Mouse (Mus musculus): ENCODE measurements around the gene Csrnp1. TPM values are rescaled to one million over a fixed set of nuclear protein-coding genes. Genes with fewer than 3 reads are reported as not detected.
"Not testable (repeated sequence)": the region's sequence is repeated elsewhere in the genome, so short reads cannot be mapped to it uniquely, and the experiment has no call there.

The Csrnp1 gene
- polyA plus RNA-seq, 1 experiment from 2014 or later, result 9.4 TPM

DNA sequence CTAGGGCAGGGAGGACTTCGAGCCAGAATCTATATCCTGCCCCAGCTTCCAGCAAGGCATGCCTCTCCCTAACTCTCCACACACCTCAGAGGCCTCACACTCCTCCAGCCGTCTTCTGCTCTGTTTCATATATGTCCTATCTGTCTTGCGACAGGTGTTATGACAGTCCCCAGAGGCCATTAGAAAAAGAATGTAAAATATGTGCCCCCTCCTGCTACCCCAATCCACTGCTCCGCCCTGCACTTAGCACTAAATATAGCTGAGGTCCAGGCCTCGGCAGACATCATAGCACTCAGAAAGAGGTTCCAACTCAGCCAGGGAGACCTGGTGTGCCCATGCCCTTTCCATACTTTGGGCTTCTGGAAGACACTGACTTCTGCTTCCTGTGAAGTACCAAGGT is 36.7 kb upstream of the Csrnp1 start:
- 22% methylated on average over 5 of the region's 5 CpGs for WGBS

DNA sequence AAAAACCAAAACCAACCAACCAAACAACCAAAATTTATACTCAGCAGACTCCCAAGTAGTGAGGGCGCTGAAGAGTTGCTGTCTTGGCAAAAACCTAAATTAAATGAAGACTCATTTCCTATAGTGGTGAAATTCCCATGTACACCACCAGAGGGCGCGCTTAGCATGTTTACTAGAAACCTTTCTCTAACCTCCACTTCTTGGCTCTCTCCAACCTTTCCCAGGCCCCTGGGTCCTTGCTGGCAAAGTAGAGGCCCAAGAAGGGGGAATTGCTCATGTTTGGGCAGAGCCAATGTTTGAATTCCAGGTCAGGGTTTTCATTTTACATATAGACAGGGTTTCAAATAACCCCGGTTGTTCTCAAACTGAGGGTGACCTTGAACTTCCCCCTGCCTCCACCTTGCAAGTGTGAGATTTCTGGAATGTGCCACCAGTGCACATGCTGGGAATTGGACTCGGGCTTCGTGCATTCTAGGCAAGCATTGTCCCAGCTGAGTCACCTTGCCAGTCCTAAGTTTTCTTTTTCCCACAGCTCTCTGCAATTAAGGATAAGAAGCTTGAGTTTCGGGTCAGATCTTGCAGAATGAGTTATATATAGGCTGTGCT is 35.9 kb upstream of the Csrnp1 start:
- no peak for ATAC-seq (replicated peaks; ENCODE audit: extremely low read depth, insufficient read depth, low FRiP score)
- peak overlapping the region; percentile 71 for H3K9ac ChIP-seq (ENCODE audit: low read length)
- 19% methylated on average over 7 of the region's 7 CpGs for WGBS
- H3K27ac ChIP-seq (ENCODE audit: low read length), result peak overlapping the region; percentile 99
- peak overlapping the region; percentile 71 for H3K4me2 ChIP-seq (ENCODE audit: low read depth, low read length)
- H3K4me3 ChIP-seq (ENCODE audit: low read length), result peak overlapping the region; percentile 69
- peaks cover 36% of the 10 kb centered on the region for H3K4me1 ChIP-seq (ENCODE audit: control insufficient read depth, insufficient read depth, low read length)
- no peaks in the 10 kb centered on the region for H3K27me3 ChIP-seq (ENCODE audit: control insufficient read depth, insufficient read depth, low read length)
- H3K9me3 ChIP-seq (replicated peaks; ENCODE audit: control insufficient read depth, low read length), result no peaks in the 10 kb centered on the region
- peaks cover 18% of the 10 kb centered on the region for H3K36me3 ChIP-seq (ENCODE audit: control insufficient read depth, insufficient read depth)

More for the DNA sequence above, 36.7 kb upstream of the Csrnp1 start:
- Histone ChIP-seq H3K4me1 (ENCODE audit: control insufficient read depth, insufficient read depth, low read length) (peaks cover 40% of the 10 kb centered on the region), H3K4me2 (ENCODE audit: low read depth, low read length) (peak overlapping the region; percentile 71), H3K9ac (ENCODE audit: low read length) (peak overlapping the region; percentile 88), H3K27ac (ENCODE audit: low read length) (peak overlapping the region; percentile 99), H3K36me3 (ENCODE audit: control insufficient read depth, insufficient read depth) (peaks cover 14% of the 10 kb centered on the region), H3K27me3 (ENCODE audit: control insufficient read depth, insufficient read depth, low read length) (no peaks in the 10 kb centered on the region), H3K9me3 (replicated peaks; ENCODE audit: control insufficient read depth, low read length) (no peaks in the 10 kb centered on the region), H3K4me3 (ENCODE audit: low read length) (peak overlapping the region; percentile 69)
- peak; percentile 71 for ATAC-seq (replicated peaks; ENCODE audit: extremely low read depth, insufficient read depth, low FRiP score)

DNA sequence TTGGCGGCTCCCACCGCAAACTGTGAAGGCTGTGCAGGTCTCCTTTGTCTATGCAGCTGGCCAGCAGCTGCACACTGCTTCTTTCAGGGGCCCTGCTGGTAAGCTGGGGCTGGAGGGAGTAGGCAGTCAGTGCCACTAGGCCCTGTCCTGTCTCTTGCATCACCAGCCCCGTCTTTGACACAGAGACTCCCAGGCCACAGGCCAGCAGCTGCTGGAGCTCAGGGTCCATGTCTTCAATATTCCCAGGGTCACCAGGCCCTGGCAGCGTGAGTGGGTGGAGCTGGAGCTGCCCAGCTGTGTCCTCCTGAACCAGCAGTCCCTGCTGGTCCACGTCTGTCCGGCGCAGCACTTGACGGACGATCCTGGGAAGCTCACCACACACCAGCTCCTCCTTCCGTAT is 32.5 kb upstream of the Csrnp1 start:
- WGBS, result 58% methylated on average over 10 of the region's 10 CpGs
- H3K4me2 ChIP-seq (ENCODE audit: low read depth, low read length), result no peak overlapping the region
- ATAC-seq (replicated peaks; ENCODE audit: extremely low read depth, insufficient read depth, low FRiP score), result no peak
- peaks cover 35% of the 10 kb centered on the region for H3K36me3 ChIP-seq (ENCODE audit: control insufficient read depth, insufficient read depth)
- H3K9me3 ChIP-seq (replicated peaks; ENCODE audit: control insufficient read depth, low read length), result no peaks in the 10 kb centered on the region
- H3K27ac ChIP-seq (ENCODE audit: low read length), result no peak overlapping the region
- no peaks in the 10 kb centered on the region for H3K27me3 ChIP-seq (ENCODE audit: control insufficient read depth, insufficient read depth, low read length)
- H3K4me3 ChIP-seq (ENCODE audit: low read length), result no peak overlapping the region
- peaks cover 33% of the 10 kb centered on the region for H3K4me1 ChIP-seq (ENCODE audit: control insufficient read depth, insufficient read depth, low read length)
- H3K9ac ChIP-seq (ENCODE audit: low read length), result no peak overlapping the region

DNA sequence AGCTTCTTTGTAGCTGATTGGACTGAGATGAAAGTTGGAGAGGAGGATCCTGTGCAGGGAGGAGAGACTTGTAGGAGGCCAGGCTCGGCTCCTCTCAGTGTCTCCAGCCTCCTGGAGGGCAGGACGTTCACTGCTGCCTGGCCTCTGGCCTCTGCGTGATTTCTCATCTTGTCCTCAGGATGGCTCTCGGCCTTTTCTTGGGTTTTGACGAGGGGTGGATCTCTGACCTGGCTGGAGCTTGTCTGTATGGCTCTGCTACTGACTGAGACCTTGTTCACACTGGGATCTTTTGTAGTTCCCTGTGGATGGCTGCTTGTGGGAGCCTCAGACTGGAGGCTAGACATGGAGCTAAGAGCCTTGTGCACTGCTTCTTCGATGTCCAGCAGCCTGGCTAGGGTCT is 30.4 kb upstream of the Csrnp1 start:
- Histone ChIP-seq H3K4me2 (ENCODE audit: low read depth, low read length) (no peak overlapping the region), H3K27me3 (ENCODE audit: control insufficient read depth, insufficient read depth, low read length) (no peaks in the 10 kb centered on the region), H3K36me3 (ENCODE audit: control insufficient read depth, insufficient read depth) (peaks cover 35% of the 10 kb centered on the region), H3K4me1 (ENCODE audit: control insufficient read depth, insufficient read depth, low read length) (peaks cover 36% of the 10 kb centered on the region), H3K9me3 (replicated peaks; ENCODE audit: control insufficient read depth, low read length) (no peaks in the 10 kb centered on the region), H3K27ac (ENCODE audit: low read length) (0 out of 2 replicates have a peak overlapping the region, but pooled peaks have one; percentile 11), H3K9ac (ENCODE audit: low read length) (no peak overlapping the region), H3K4me3 (ENCODE audit: low read length) (no peak overlapping the region)
- no peak for ATAC-seq (replicated peaks; ENCODE audit: extremely low read depth, insufficient read depth, low FRiP score)
- 62% methylated on average over 6 of the region's 6 CpGs for WGBS

DNA sequence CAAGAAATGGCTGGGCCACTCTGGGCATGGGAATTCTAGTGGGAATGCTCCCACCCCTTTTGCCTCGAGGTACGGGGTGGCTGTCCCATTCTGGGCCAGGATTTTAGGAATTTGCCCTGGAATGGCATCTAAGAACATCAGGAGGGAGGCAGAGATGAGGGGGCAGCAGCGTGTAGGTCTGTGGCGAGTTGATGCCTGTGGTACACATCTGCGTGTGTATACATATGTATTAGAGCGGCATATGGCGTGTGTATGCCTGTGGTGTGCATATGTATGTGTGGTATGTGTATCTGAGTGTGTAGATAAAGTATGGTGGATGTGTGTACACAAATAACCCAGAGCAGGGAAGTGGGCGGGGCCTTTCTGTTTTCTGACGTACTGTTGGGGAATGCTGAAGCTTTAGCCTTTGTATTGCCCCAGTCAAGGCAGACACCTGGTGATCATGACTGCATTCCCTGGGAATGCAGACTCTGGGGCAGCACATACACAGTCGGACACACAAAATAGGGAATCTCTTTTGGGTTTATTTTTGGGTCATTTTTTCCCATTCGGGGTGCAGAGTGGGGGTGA is 28.9 kb upstream of the Csrnp1 start:
- peaks cover 28% of the 10 kb centered on the region for H3K4me1 ChIP-seq (ENCODE audit: control insufficient read depth, insufficient read depth, low read length)
- H3K27me3 ChIP-seq (ENCODE audit: control insufficient read depth, insufficient read depth, low read length), result no peaks in the 10 kb centered on the region

DNA sequence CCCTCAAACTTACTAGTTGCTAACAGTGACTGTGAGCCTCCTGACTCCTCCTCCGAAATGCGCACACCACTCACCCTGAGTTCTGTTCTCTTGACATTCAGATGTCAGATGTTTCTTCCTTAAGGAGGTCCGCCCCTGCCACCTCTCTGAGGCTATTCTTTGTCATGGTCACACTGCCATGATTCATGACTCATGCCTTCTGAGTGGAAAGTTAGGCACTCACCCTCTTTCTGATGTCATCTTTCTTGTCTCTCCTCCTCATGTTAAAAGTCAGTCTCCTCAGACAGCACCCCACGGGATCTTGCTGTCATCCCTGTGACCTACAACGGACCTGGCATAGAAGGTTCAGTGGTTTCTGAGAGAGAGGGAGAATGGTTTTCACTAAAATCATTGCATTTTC is 28.3 kb upstream of the Csrnp1 start:
- no peak overlapping the region for H3K4me2 ChIP-seq (ENCODE audit: low read depth, low read length)
- H3K9me3 ChIP-seq (replicated peaks; ENCODE audit: control insufficient read depth, low read length), result no peaks in the 10 kb centered on the region
- H3K4me1 ChIP-seq (ENCODE audit: control insufficient read depth, insufficient read depth, low read length), result peaks cover 25% of the 10 kb centered on the region
- H3K36me3 ChIP-seq (ENCODE audit: control insufficient read depth, insufficient read depth), result peaks cover 25% of the 10 kb centered on the region
- H3K9ac ChIP-seq (ENCODE audit: low read length), result no peak overlapping the region
- H3K4me3 ChIP-seq (ENCODE audit: low read length), result no peak overlapping the region
- H3K27ac ChIP-seq (ENCODE audit: low read length), result peak overlapping the region; percentile 49; the same call in 1 of the 2 replicates
- 73% methylated on average over 5 of the region's 5 CpGs for WGBS
- no peak for ATAC-seq (replicated peaks; ENCODE audit: extremely low read depth, insufficient read depth, low FRiP score)
- no peaks in the 10 kb centered on the region for H3K27me3 ChIP-seq (ENCODE audit: control insufficient read depth, insufficient read depth, low read length)

More for the DNA sequence above, 28.9 kb upstream of the Csrnp1 start:
- H3K4me3 ChIP-seq (ENCODE audit: low read length), result no peak overlapping the region
- no peak overlapping the region for H3K9ac ChIP-seq (ENCODE audit: low read length)
- H3K4me2 ChIP-seq (ENCODE audit: low read depth, low read length), result no peak overlapping the region
- no peak overlapping the region for H3K27ac ChIP-seq (ENCODE audit: low read length)
- H3K36me3 ChIP-seq (ENCODE audit: control insufficient read depth, insufficient read depth), result peaks cover 27% of the 10 kb centered on the region
- 58% methylated on average over 11 of the region's 11 CpGs for WGBS
- ATAC-seq (replicated peaks; ENCODE audit: extremely low read depth, insufficient read depth, low FRiP score), result no peak
- no peaks in the 10 kb centered on the region for H3K9me3 ChIP-seq (replicated peaks; ENCODE audit: control insufficient read depth, low read length)

DNA sequence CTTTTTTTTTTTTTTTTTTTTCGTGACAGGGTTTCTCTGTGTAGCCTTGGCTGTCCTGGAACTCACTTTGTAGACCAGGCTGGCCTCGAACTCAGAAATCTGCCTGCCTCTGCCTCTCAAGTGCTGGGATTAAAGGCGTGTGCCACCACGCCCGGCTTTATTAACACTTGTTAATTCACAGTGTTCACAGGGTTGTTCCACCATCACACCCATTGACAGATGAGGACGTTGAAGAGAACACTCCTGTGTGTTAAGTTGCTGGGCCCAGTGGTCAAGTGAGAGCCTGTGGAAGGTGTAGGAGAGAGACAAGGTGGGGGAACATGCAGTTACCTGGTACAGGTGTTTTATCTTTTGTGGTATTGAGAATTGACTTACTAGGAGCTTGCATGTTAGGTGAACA is 27.7 kb upstream of the Csrnp1 start:
- ATAC-seq (replicated peaks; ENCODE audit: extremely low read depth, insufficient read depth, low FRiP score); H3K27me3 ChIP-seq (ENCODE audit: control insufficient read depth, insufficient read depth, low read length); H3K4me3 ChIP-seq (ENCODE audit: low read length); H3K9me3 ChIP-seq (replicated peaks; ENCODE audit: control insufficient read depth, low read length); H3K4me2 ChIP-seq (ENCODE audit: low read depth, low read length); H3K9ac ChIP-seq (ENCODE audit: low read length): not testable (repeated sequence)
- H3K36me3 ChIP-seq (ENCODE audit: control insufficient read depth, insufficient read depth), result peaks cover 25% of the 10 kb centered on the region
- H3K4me1 ChIP-seq (ENCODE audit: control insufficient read depth, insufficient read depth, low read length), result peaks cover 25% of the 10 kb centered on the region
- 79% methylated on average over 6 of the region's 6 CpGs for WGBS
- H3K27ac ChIP-seq (ENCODE audit: low read length), result peak overlapping the region; percentile 49

DNA sequence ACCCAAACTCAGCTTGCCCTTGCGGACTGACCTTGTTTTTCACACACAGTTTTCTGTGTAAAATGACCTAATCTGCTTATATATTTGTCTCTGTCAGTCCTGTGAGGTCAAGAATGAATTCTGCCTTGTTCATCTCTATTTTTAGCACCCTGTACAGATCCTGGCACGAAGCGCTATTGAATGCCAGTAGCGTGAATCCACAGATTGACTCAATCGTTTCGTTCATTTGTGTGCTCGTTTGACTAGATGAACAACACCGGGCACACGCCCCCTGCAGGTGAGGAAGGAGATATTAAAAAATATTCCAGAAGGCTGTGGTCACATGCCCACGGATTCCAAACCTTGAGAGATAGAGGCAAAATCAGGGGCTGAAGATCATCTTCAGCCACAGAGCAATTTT is 27.1 kb upstream of the Csrnp1 start:
- Histone ChIP-seq H3K27ac (ENCODE audit: low read length) (peak overlapping the region; percentile 96), H3K27me3 (ENCODE audit: control insufficient read depth, insufficient read depth, low read length) (no peaks in the 10 kb centered on the region), H3K9me3 (replicated peaks; ENCODE audit: control insufficient read depth, low read length) (no peaks in the 10 kb centered on the region), H3K4me1 (ENCODE audit: control insufficient read depth, insufficient read depth, low read length) (peaks cover 25% of the 10 kb centered on the region), H3K36me3 (ENCODE audit: control insufficient read depth, insufficient read depth) (peaks cover 24% of the 10 kb centered on the region), H3K9ac (ENCODE audit: low read length) (peak overlapping the region; percentile 54), H3K4me3 (ENCODE audit: low read length) (peak overlapping the region; percentile 48), H3K4me2 (ENCODE audit: low read depth, low read length) (peak overlapping the region; percentile 85)
- peak; percentile 68 for ATAC-seq (replicated peaks; ENCODE audit: extremely low read depth, insufficient read depth, low FRiP score)
- under 1% methylated on average over 10 of the region's 10 CpGs for WGBS

DNA sequence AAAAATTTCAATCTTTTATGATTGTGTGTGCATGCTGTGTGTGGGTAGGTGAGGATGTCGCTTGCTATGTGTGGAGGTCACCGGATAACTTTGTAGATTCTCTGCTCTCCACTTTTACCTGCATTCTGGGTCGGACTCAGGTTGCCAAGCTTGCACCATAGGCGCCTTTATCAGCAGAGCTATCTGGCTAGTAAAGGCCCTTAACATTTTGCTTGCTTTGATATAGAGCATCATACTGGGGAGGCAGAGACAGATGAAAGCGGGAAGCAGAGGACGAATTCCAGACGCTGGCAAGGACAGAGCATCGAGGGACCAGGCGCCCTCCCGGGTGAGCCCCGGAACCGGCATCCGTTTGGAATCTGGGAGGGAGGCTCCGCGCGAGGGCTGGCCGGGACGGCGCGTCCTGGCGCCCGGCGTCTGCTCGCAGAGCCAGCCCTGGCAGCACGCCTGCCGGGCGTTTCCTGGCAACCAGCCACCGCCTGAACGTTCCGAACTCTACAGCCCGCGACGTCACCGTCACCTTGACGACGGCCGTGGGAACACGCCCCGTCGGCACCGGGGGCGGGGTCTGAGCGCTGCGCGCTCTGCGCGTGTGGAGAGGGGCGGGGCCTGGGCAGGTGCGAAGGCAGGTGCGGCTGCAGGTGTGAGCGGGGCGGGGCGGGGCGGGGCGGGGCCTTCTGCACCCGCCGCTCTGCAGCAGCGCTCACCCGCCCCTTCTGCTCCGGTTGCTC is 26.5 kb upstream of the Csrnp1 start:
- no peaks in the 10 kb centered on the region for H3K27me3 ChIP-seq (ENCODE audit: control insufficient read depth, insufficient read depth, low read length)
- H3K9me3 ChIP-seq (replicated peaks; ENCODE audit: control insufficient read depth, low read length), result no peaks in the 10 kb centered on the region
- peaks cover 20% of the 10 kb centered on the region for H3K4me1 ChIP-seq (ENCODE audit: control insufficient read depth, insufficient read depth, low read length)
- peak overlapping the region; percentile 85 for H3K4me2 ChIP-seq (ENCODE audit: low read depth, low read length)
- ATAC-seq (replicated peaks; ENCODE audit: extremely low read depth, insufficient read depth, low FRiP score), result peak; percentile 92
- H3K36me3 ChIP-seq (ENCODE audit: control insufficient read depth, insufficient read depth), result peaks cover 20% of the 10 kb centered on the region; the same call in 1 of the 2 replicates
- WGBS, result 1% methylated on average over 60 of the region's 60 CpGs
- peak overlapping the region; percentile 48 for H3K4me3 ChIP-seq (ENCODE audit: low read length)
- H3K27ac ChIP-seq (ENCODE audit: low read length), result peak overlapping the region; percentile 96
- peak overlapping the region; percentile 54 for H3K9ac ChIP-seq (ENCODE audit: low read length)

Measured in heart, embryonic 16.5 days (tissue).